Mouse (Mus musculus) limb, embryonic 11.5 days (tissue): ENCODE results near the gene Dscaml1. TPM values are rescaled to one million over a fixed set of nuclear protein-coding genes. Genes with fewer than 3 reads are reported as not detected.

Experiments used
- ATAC-seq: fragments of 200-750 bp; cut with Nextera tagmentation; 2 replicates; pipeline ENCODE4 v1.8.0; 2017; ENCODE audit warnings: low read depth; ENCODE audit not compliant: insufficient number of reproducible peaks, low FRiP score, low TSS enrichment
- DNase-seq: peaks from one replicate; pipeline ENCODE4 v3.0.0-alpha.2; 2015; ENCODE audit warnings: low spot score
- H3K27ac ChIP-seq: fragments of 300-500 bp; sonication (generic); replicated peaks from 2 replicates; pipeline ENCODE4 v1.5.1; 2014; ENCODE audit warnings: low read depth, mild to moderate bottlenecking, low read length
- H3K27me3 ChIP-seq: fragments of 300-500 bp; sonication (generic); 2 replicates; pipeline ENCODE4 v1.6.1; 2014; ENCODE audit warnings: mild to moderate bottlenecking, low read length, mixed read lengths; ENCODE audit not compliant: control insufficient read depth, insufficient read depth
- H3K36me3 ChIP-seq: fragments of 300-500 bp; sonication (generic); 2 replicates; pipeline ENCODE4 v1.6.1; 2014; ENCODE audit warnings: mild to moderate bottlenecking, low read length, moderate library complexity, mixed read lengths; ENCODE audit not compliant: control insufficient read depth, insufficient read depth
- H3K4me1 ChIP-seq: fragments of 300-500 bp; sonication (generic); 2 replicates; pipeline ENCODE4 v1.6.1; 2014; ENCODE audit warnings: low read length, mixed read lengths; ENCODE audit not compliant: control insufficient read depth, insufficient read depth
- H3K4me2 ChIP-seq: fragments of 300-500 bp; sonication (generic); 2 replicates; pipeline ENCODE4 v1.6.1; 2014; ENCODE audit warnings: low read depth, mild to moderate bottlenecking, moderate library complexity; ENCODE audit not compliant: severe bottlenecking
- H3K4me3 ChIP-seq: fragments of 300-500 bp; sonication (generic); 2 replicates; pipeline ENCODE4 v1.5.1; 2014; ENCODE audit warnings: low read depth, low read length
- H3K9ac ChIP-seq: fragments of 300-500 bp; sonication (generic); 2 replicates; pipeline ENCODE4 v1.6.1; 2014; ENCODE audit warnings: mild to moderate bottlenecking, low read length
- H3K9me3 ChIP-seq: fragments of 300-500 bp; sonication (generic); 2 replicates; pipeline ENCODE4 v1.6.1; 2016; ENCODE audit warnings: low read length; ENCODE audit not compliant: control insufficient read depth
- WGBS: fragments of 180-500 bp; shearing (Covaris S2); extraction: QIAGEN DNeasy Blood & Tissue Kit; methylation state at CpG from one replicate; pipeline ENCODE4 v1.1.7; 2014; 5-methylcytosine and 5-hydroxymethylcytosine counted together
- polyA plus RNA-seq: library from polyadenylated mRNA; unstranded; fragments of >200 nt; fragmentation: Nextera tagmentation; extraction: Ambion mirVana; gene quantifications from 2 replicates; pipeline ENCODE4 v1.2.1, GENCODE M21; 2014

The Dscaml1 gene
- polyA plus RNA-seq, 1 experiment from 2014 or later: 0.11 TPM

GRCm38 (mm10) chr9:45651810-45652177 is 225.4 kb downstream of the Dscaml1 start:
- DNase-seq: no peak
- Histone ChIP-seq H3K4me2 (no peak overlapping the region), H3K9me3 (no peaks in the 10 kb centered on the region; the same call in 1 of the 2 replicates), H3K4me3 (no peak overlapping the region), H3K4me1 (no peaks in the 10 kb centered on the region), H3K27ac (no peak overlapping the region), H3K27me3 (no peaks in the 10 kb centered on the region), H3K9ac (no peak overlapping the region), H3K36me3 (no peaks in the 10 kb centered on the region)
- ATAC-seq: no peak
- 76% methylated on average over 3 of the region's 3 CpGs for WGBS

GRCm38 (mm10) chr9:45657172-45658062 is 231.0 kb downstream of the Dscaml1 start:
- H3K4me3 ChIP-seq: no peak overlapping the region
- 17% methylated on average over 8 of the region's 9 CpGs for WGBS
- no peak for ATAC-seq
- no peaks in the 10 kb centered on the region for H3K4me1 ChIP-seq
- no peak for DNase-seq
- H3K27ac ChIP-seq: no peak overlapping the region
- H3K27me3 ChIP-seq: no peaks in the 10 kb centered on the region
- H3K9ac ChIP-seq: no peak overlapping the region
- no peak overlapping the region for H3K4me2 ChIP-seq
- H3K9me3 ChIP-seq: no peaks in the 10 kb centered on the region
- H3K36me3 ChIP-seq: no peaks in the 10 kb centered on the region

- DNase-seq (no peak), ATAC-seq (no peak)
- no peak overlapping the region for H3K9ac ChIP-seq
- no peak overlapping the region for H3K4me2 ChIP-seq
- no peak overlapping the region for H3K4me3 ChIP-seq
- H3K27ac ChIP-seq: no peak overlapping the region
- no peaks in the 10 kb centered on the region for H3K36me3 ChIP-seq
- H3K27me3 ChIP-seq: no peaks in the 10 kb centered on the region
- peaks cover 7% of the 10 kb centered on the region; the same call in 1 of the 2 replicates for H3K4me1 ChIP-seq
- WGBS: 81% methylated on average over 3 of the region's 3 CpGs
- no peaks in the 10 kb centered on the region for H3K9me3 ChIP-seq
These were observed 233.8 kb downstream of the Dscaml1 start for GRCm38 (mm10) chr9:45660191-45660590.

- ATAC-seq: no peak
- no peak for DNase-seq
- H3K36me3 ChIP-seq: no peaks in the 10 kb centered on the region
- H3K9ac ChIP-seq: no peak overlapping the region
- H3K27me3 ChIP-seq: no peaks in the 10 kb centered on the region
- no peak overlapping the region for H3K4me3 ChIP-seq
- H3K4me1 ChIP-seq: peaks cover 7% of the 10 kb centered on the region; the same call in 1 of the 2 replicates
- H3K27ac ChIP-seq: no peak overlapping the region
- 84% methylated on average over 5 of the region's 5 CpGs for WGBS
- no peaks in the 10 kb centered on the region for H3K9me3 ChIP-seq
- no peak overlapping the region for H3K4me2 ChIP-seq
These were observed 236.0 kb downstream of the Dscaml1 start for GRCm38 (mm10) chr9:45662471-45662870.

GRCm38 (mm10) chr9:45663386-45664315 is 237.2 kb downstream of the Dscaml1 start:
- DNase-seq: no peak
- Histone ChIP-seq H3K27me3 (no peaks in the 10 kb centered on the region), H3K9ac (no peak overlapping the region), H3K9me3 (no peaks in the 10 kb centered on the region), H3K4me3 (no peak overlapping the region), H3K4me2 (no peak overlapping the region), H3K27ac (no peak overlapping the region), H3K36me3 (no peaks in the 10 kb centered on the region), H3K4me1 (peaks cover 7% of the 10 kb centered on the region; the same call in 1 of the 2 replicates)
- WGBS: 63% methylated on average over 16 of the region's 16 CpGs
- no peak for ATAC-seq

- Histone ChIP-seq H3K4me1 (peaks cover 7% of the 10 kb centered on the region; the same call in 1 of the 2 replicates), H3K9ac (no peak overlapping the region), H3K4me3 (no peak overlapping the region), H3K36me3 (no peaks in the 10 kb centered on the region), H3K27me3 (no peaks in the 10 kb centered on the region), H3K27ac (no peak overlapping the region), H3K9me3 (no peaks in the 10 kb centered on the region), H3K4me2 (no peak overlapping the region)
- WGBS: 82% methylated on average over 6 of the region's 6 CpGs
- ATAC-seq: no peak
- DNase-seq: no peak
These were observed 237.9 kb downstream of the Dscaml1 start for GRCm38 (mm10) chr9:45664326-45664725.

- Histone ChIP-seq H3K9ac (no peak overlapping the region), H3K4me1 (peaks cover 7% of the 10 kb centered on the region; the same call in 1 of the 2 replicates), H3K4me3 (no peak overlapping the region), H3K9me3 (no peaks in the 10 kb centered on the region), H3K4me2 (no peak overlapping the region), H3K36me3 (no peaks in the 10 kb centered on the region), H3K27me3 (no peaks in the 10 kb centered on the region), H3K27ac (no peak overlapping the region)
- ATAC-seq: no peak
- DNase-seq: no peak
- WGBS: 50% methylated on average over 15 of the region's 15 CpGs
These were observed 238.5 kb downstream of the Dscaml1 start for GRCm38 (mm10) chr9:45664871-45665394.

- 86% methylated on average over 9 of the region's 9 CpGs for WGBS
- ATAC-seq (no peak), DNase-seq (no peak)
- Histone ChIP-seq H3K4me1 (peaks cover 12% of the 10 kb centered on the region), H3K9me3 (no peaks in the 10 kb centered on the region), H3K9ac (no peak overlapping the region), H3K27ac (no peak overlapping the region), H3K4me2 (no peak overlapping the region), H3K4me3 (no peak overlapping the region), H3K36me3 (no peaks in the 10 kb centered on the region), H3K27me3 (no peaks in the 10 kb centered on the region)
These were observed 249.5 kb downstream of the Dscaml1 start for GRCm38 (mm10) chr9:45675931-45676330.
